ENCODE assay signal across 9 mouse cellular contexts in the genomic region with DNA sequence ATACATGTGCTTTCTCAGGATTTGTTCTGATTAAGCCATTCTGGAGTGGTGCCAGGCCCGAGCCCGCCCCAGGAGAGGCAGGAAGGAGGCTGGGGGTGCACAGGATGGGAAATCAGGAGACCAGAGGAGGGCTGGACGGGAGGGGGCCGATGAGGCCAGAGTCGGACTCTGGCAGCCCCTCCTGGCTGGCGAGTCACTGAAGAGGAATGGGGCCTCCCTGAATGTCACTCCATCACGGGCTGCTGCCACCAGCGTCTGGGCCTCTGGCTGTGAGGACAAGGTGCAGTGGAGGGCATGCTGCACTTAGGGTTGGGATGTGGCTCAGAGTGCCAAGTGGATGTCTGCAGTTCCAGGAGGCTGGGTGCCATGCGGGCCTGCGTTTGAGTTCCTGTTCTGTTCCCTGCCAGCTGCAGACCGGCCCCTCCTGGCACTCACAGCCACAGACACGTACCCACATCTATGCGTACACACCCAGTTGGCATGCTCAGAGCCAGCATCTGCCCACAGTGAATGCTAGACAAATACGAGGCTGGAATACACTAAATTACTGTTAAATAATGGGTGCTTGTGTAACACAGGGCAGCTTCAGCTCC.
A peak's percentile ranks its signal among the peaks of the same experiment; 100 is the strongest.
DNase-seq lines count a peak whose midpoint lies in the region; ATAC-seq and TF ChIP-seq lines count a peak whose summit lies in the region.
"Had no signal": no experiment of that assay in that cellular context is flagged by ENCODE, and none has a peak within 500 bp of the region (broad histone marks: within the 10 kb centered on the region; RNA-seq: fewer than 3 reads in every experiment).

No protein-coding gene starts in this region.

- H3K4me2 ChIP-seq in embryonic facial prominence, embryonic 13.5 days: no peak overlapping the region
- H3K4me2 ChIP-seq in heart, postnatal 0 days (ENCODE audit: low read depth, low read length): no peak overlapping the region
- H3K4me2 ChIP-seq: limb, embryonic 12.5 days had no signal

- 0 out of 2 replicates have a peak, but pooled peaks cover 5% of the 10 kb centered on the region for H3K27me3 ChIP-seq in embryonic facial prominence, embryonic 13.5 days
- H3K27me3 ChIP-seq in embryonic facial prominence, embryonic 10.5 days (replicated peaks; ENCODE audit: low read depth, poor library complexity, severe bottlenecking): no peaks in the 10 kb centered on the region
- H3K27me3 ChIP-seq in heart, postnatal 0 days (ENCODE audit: control insufficient read depth, insufficient read depth, low read length): no peaks in the 10 kb centered on the region
- H3K27me3 ChIP-seq: limb, embryonic 12.5 days had no signal

- no peaks in the 10 kb centered on the region; the same call in 1 of the 2 replicates for H3K9me3 ChIP-seq in embryonic facial prominence, embryonic 13.5 days
- no peaks in the 10 kb centered on the region for H3K9me3 ChIP-seq in embryonic facial prominence, embryonic 10.5 days
- no peaks in the 10 kb centered on the region for H3K9me3 ChIP-seq in heart, postnatal 0 days (replicated peaks; ENCODE audit: control insufficient read depth, low read length)
- H3K9me3 ChIP-seq: limb, embryonic 12.5 days had no signal

- ATAC-seq in embryonic facial prominence, embryonic 13.5 days (ENCODE audit: insufficient number of reproducible peaks, insufficient read depth, low FRiP score, low TSS enrichment, low read depth): no peak
- ATAC-seq in heart, postnatal 0 days (ENCODE audit: insufficient read depth, low read depth): peak; percentile 36
- ATAC-seq in cerebellum, adult (ENCODE audit: insufficient number of reproducible peaks, low FRiP score, low TSS enrichment): no peak; the same call in 1 of the 2 replicates

- no peak for TF ChIP-seq CTCF in heart, postnatal 0 days (IDR thresholded peaks at IDR 0.05; ENCODE audit: low read depth)

- no peak overlapping the region; the same call in 1 of the 2 replicates for H3K27ac ChIP-seq in embryonic facial prominence, embryonic 13.5 days
- H3K27ac ChIP-seq in embryonic facial prominence, embryonic 10.5 days (replicated peaks): no peak overlapping the region
- no peak overlapping the region for H3K27ac ChIP-seq in heart, postnatal 0 days (ENCODE audit: low read depth)
- H3K27ac ChIP-seq: limb, embryonic 12.5 days had no signal

- H3K36me3 ChIP-seq in embryonic facial prominence, embryonic 13.5 days: no peaks in the 10 kb centered on the region
- no peaks in the 10 kb centered on the region for H3K36me3 ChIP-seq in embryonic facial prominence, embryonic 10.5 days (replicated peaks)
- no peaks in the 10 kb centered on the region for H3K36me3 ChIP-seq in heart, postnatal 0 days (replicated peaks; ENCODE audit: control insufficient read depth, insufficient read depth, low read length)
- H3K36me3 ChIP-seq: limb, embryonic 12.5 days had no signal

- intact Hi-C loops in left cerebral cortex, postnatal 36 days (cut with DNase I): no loop called here

- 69% methylated on average over 14 of the region's 14 CpGs for WGBS in embryonic facial prominence, embryonic 13.5 days
- WGBS in embryonic facial prominence, embryonic 10.5 days: 82% methylated on average over 14 of the region's 14 CpGs
- WGBS in heart, postnatal 0 days: 46% methylated on average over 14 of the region's 14 CpGs

- peaks cover 7% of the 10 kb centered on the region for H3K4me1 ChIP-seq in embryonic facial prominence, embryonic 13.5 days
- H3K4me1 ChIP-seq in embryonic facial prominence, embryonic 10.5 days: no peaks in the 10 kb centered on the region
- H3K4me1 ChIP-seq in heart, postnatal 0 days (ENCODE audit: control insufficient read depth, insufficient read depth): no peaks in the 10 kb centered on the region; the same call in 1 of the 2 replicates
- H3K4me1 ChIP-seq: limb, embryonic 12.5 days had no signal

- H3K9ac ChIP-seq in embryonic facial prominence, embryonic 13.5 days: 0 out of 2 replicates have a peak overlapping the region, but pooled peaks have one; percentile 27
- no peak overlapping the region for H3K9ac ChIP-seq in heart, postnatal 0 days (replicated peaks; ENCODE audit: low read depth, low read length)
- H3K9ac ChIP-seq: limb, embryonic 12.5 days had no signal

- no peak for TF ChIP-seq EP300 in heart, postnatal 0 days (IDR thresholded peaks at IDR 0.05; ENCODE audit: low read depth)

- no peak overlapping the region for H3K4me3 ChIP-seq in embryonic facial prominence, embryonic 13.5 days
- H3K4me3 ChIP-seq in embryonic facial prominence, embryonic 10.5 days: no peak overlapping the region
- no peak overlapping the region for H3K4me3 ChIP-seq in heart, postnatal 0 days (ENCODE audit: low read depth, low read length)
- H3K4me3 ChIP-seq: limb, embryonic 12.5 days had no signal

- no peak for DNase-seq in embryonic facial prominence, embryonic 10.5 days (ENCODE audit: low spot score)
- peak; percentile 54 for DNase-seq in Muller cell, postnatal 12 days (ENCODE audit: inconsistent ontology term)
- no peak for DNase-seq in heart, postnatal 0 days (ENCODE audit: low spot score)
- peak; percentile 7 for DNase-seq in left cerebral cortex, postnatal 36 days (ENCODE audit: low spot score in 2 of 2)
- DNase-seq in telencephalon, adult 2 months (ENCODE audit: low read depth, low spot score): peak; percentile 6
- no peak for DNase-seq in retina, embryonic 14.5 days (ENCODE audit: low spot score)

Comparison
In these comparisons a context has a peak if more than half of its experiments do, and no peak if none do; other contexts are left out.
1. DNase-seq: peak in Muller cell, postnatal 12 days (single experiment), left cerebral cortex, postnatal 36 days (2 of 2) and telencephalon, adult 2 months (single experiment); none in embryonic facial prominence, embryonic 10.5 days (single experiment), heart, postnatal 0 days (single experiment) and retina, embryonic 14.5 days (single experiment).